Mouse (Mus musculus) liver, adult 2 months (tissue): ENCODE data around the gene Gabbr2. TPM values are rescaled to one million over a fixed set of nuclear protein-coding genes. Genes with fewer than 3 reads are reported as not detected.

ENCODE experiments used
- DNase-seq: peaks from one replicate; pipeline ENCODE4 v3.0.0-alpha.2; 2011; ENCODE audit warnings: low read depth, low spot score; ENCODE audit errors: extremely low read depth
- H3K27ac ChIP-seq: fragments of 200-500 bp; replicated peaks from 2 replicates; pipeline ENCODE4 v1.5.1; 2012; ENCODE audit warnings: low read depth, mild to moderate bottlenecking, control low read depth, inconsistent platforms, low read length; ENCODE audit not compliant: insufficient read depth
- H3K27me3 ChIP-seq: fragments of 200-500 bp; 2 replicates; pipeline ENCODE4 v1.6.1; 2012; ENCODE audit warnings: mild to moderate bottlenecking, moderate library complexity, low read length, inconsistent platforms; ENCODE audit not compliant: control insufficient read depth, insufficient read depth
- H3K36me3 ChIP-seq: fragments of 200-500 bp; 2 replicates; pipeline ENCODE4 v1.6.1; 2012; ENCODE audit warnings: low read length, inconsistent platforms; ENCODE audit not compliant: control insufficient read depth, insufficient read depth
- H3K4me1 ChIP-seq: fragments of 200-500 bp; 2 replicates; pipeline ENCODE4 v1.6.1; 2011; ENCODE audit warnings: low read length; ENCODE audit not compliant: control insufficient read depth, insufficient read depth
- H3K4me3 ChIP-seq: fragments of 200-500 bp; 2 replicates; pipeline ENCODE4 v1.5.1; 2011; ENCODE audit warnings: low read depth, mild to moderate bottlenecking, control low read depth, low read length, moderate library complexity; ENCODE audit not compliant: insufficient read depth
- H3K79me2 ChIP-seq: fragments of 200-500 bp; 2 replicates; pipeline ENCODE4 v1.6.1; 2012; ENCODE audit warnings: inconsistent platforms, mild to moderate bottlenecking, low read length, moderate library complexity; ENCODE audit not compliant: control insufficient read depth, insufficient read depth
- H3K9ac ChIP-seq: fragments of 200-500 bp; 2 replicates; pipeline ENCODE4 v1.6.1; 2012; ENCODE audit warnings: low read depth, mild to moderate bottlenecking, control low read depth, inconsistent platforms, low read length
- CTCF ChIP-seq: fragments of 200-500 bp; IDR thresholded peaks from 2 replicates; pipeline ENCODE4 v1.5.1; 2011; ENCODE audit warnings: low read depth, low read length, control low read depth
- POLR2A ChIP-seq: fragments of 200-500 bp; IDR thresholded peaks from 2 replicates; pipeline ENCODE4 v1.6.1; 2011; ENCODE audit warnings: low read length, control low read depth; ENCODE audit not compliant: insufficient read depth; ENCODE audit errors: extremely low read depth
- WGBS: fragments of 180-500 bp; shearing (Covaris S2); methylation state at CpG from one replicate; pipeline ENCODE4 v1.1.7; 2018; 5-methylcytosine and 5-hydroxymethylcytosine counted together
- polyA plus RNA-seq: library from polyadenylated mRNA; depleted of rRNA; stranded (reverse); fragments of >200 nt; gene quantifications from 2 replicates; pipeline ENCODE4 v1.2.3, GENCODE M21; 2012
- total RNA-seq: library from RNA; depleted of rRNA; stranded (reverse); fragments of >200 nt; gene quantifications from 2 replicates; pipeline ENCODE4 v1.2.3, GENCODE M21; 2014

The Gabbr2 gene
- total and polyA plus RNA-seq, 2 experiments, result 7.7 to 15.0 TPM

- Histone ChIP-seq H3K27me3 (no peaks in the 10 kb centered on the region), H3K4me1 (no peaks in the 10 kb centered on the region), H3K79me2 (no peaks in the 10 kb centered on the region), H3K9ac (no peak overlapping the region), H3K36me3 (no peaks in the 10 kb centered on the region; the same call in 1 of the 2 replicates), H3K27ac (no peak overlapping the region), H3K4me3 (no peak overlapping the region)
- 76% methylated on average over 4 of the region's 4 CpGs for WGBS
- DNase-seq, result no peak
- TF ChIP-seq POLR2A, result no peak
- TF ChIP-seq CTCF, result no peak
Observed at GRCm38 (mm10) chr4:46675992-46676391, 315.7 kb downstream of the Gabbr2 start.

GRCm38 (mm10) chr4:46675272-46675785 lies 316.3 kb downstream of the Gabbr2 start:
- Histone ChIP-seq H3K9ac (no peak overlapping the region), H3K4me1 (no peaks in the 10 kb centered on the region), H3K27me3 (no peaks in the 10 kb centered on the region), H3K4me3 (no peak overlapping the region), H3K27ac (no peak overlapping the region), H3K79me2 (no peaks in the 10 kb centered on the region), H3K36me3 (no peaks in the 10 kb centered on the region; the same call in 1 of the 2 replicates)
- 79% methylated on average over 11 of the region's 11 CpGs for WGBS
- TF ChIP-seq POLR2A, result no peak
- TF ChIP-seq CTCF, result no peak
- no peak for DNase-seq

DNA sequence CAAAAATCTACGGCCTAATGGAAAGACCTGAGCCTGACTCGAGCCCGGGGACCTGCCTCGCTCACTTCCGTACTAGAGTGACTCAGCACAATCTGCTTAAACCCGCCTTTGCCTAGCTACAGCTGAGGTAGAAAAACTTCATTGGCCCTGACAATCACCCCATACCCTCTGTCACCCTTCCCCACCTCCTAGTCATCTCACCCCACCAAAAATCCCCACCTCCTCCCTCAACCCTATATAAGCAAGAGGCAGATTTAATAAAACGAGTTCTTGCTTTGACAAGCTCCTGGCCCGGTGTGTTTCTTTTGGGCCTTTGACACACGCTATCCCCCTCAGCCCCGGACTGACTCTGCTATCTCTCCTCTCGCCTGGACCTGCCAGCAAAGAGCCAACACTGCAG lies 323.1 kb downstream of the Gabbr2 start:
- no peaks in the 10 kb centered on the region for H3K4me1 ChIP-seq
- H3K27ac ChIP-seq, result no peak overlapping the region
- 89% methylated on average over 11 of the region's 11 CpGs for WGBS
- H3K27me3 ChIP-seq, result no peaks in the 10 kb centered on the region
- no peak for DNase-seq
- no peak for TF ChIP-seq CTCF
- TF ChIP-seq POLR2A, result no peak
- no peaks in the 10 kb centered on the region for H3K79me2 ChIP-seq
- no peak overlapping the region for H3K4me3 ChIP-seq
- H3K36me3 ChIP-seq, result no peaks in the 10 kb centered on the region
- no peak overlapping the region for H3K9ac ChIP-seq

DNA sequence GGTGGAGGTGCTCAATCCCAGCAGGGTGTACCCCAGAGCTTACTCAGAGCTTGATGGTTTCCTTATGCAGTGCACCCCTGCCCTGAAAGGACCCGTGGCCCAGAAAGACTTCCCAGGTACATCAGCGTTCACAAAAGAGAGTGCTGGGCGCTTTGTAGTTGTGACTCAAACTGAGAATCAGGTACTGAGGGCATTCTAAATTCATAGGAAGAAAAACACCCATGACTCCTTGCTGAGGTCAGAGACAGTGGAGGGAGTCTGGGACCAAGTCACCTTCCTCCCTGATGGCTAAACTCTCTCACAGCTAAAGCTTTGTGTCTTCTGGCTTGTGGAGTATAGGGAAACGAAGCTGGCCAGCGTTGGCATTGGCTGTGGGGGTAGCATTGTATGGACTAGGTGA lies 325.3 kb downstream of the Gabbr2 start:
- Histone ChIP-seq H3K79me2 (no peaks in the 10 kb centered on the region), H3K36me3 (no peaks in the 10 kb centered on the region), H3K9ac (no peak overlapping the region), H3K27me3 (no peaks in the 10 kb centered on the region), H3K27ac (no peak overlapping the region), H3K4me3 (no peak overlapping the region), H3K4me1 (no peaks in the 10 kb centered on the region)
- WGBS, result 75% methylated on average over 5 of the region's 5 CpGs
- no peak for DNase-seq
- TF ChIP-seq CTCF (no peak), POLR2A (no peak)

GRCm38 (mm10) chr4:46665371-46665774 lies 326.3 kb downstream of the Gabbr2 start:
- WGBS, result 24% methylated on average over 7 of the region's 8 CpGs

More at GRCm38 (mm10) chr4:46665371-46665774, 326.3 kb downstream of the Gabbr2 start:
- Histone ChIP-seq H3K27ac (no peak overlapping the region), H3K79me2 (no peaks in the 10 kb centered on the region), H3K9ac (no peak overlapping the region), H3K4me1 (no peaks in the 10 kb centered on the region), H3K36me3 (no peaks in the 10 kb centered on the region), H3K27me3 (no peaks in the 10 kb centered on the region), H3K4me3 (no peak overlapping the region)
- no peak for DNase-seq
- TF ChIP-seq CTCF (no peak), POLR2A (no peak)
